Mouse (Mus musculus) cerebellum, adult 11-12 months (tissue): Measurements from ENCODE around the gene Selenov.

Experiments
- DNase-seq: peaks from one replicate; pipeline ENCODE4 v3.0.0; 2022

Selenov gene

DNA sequence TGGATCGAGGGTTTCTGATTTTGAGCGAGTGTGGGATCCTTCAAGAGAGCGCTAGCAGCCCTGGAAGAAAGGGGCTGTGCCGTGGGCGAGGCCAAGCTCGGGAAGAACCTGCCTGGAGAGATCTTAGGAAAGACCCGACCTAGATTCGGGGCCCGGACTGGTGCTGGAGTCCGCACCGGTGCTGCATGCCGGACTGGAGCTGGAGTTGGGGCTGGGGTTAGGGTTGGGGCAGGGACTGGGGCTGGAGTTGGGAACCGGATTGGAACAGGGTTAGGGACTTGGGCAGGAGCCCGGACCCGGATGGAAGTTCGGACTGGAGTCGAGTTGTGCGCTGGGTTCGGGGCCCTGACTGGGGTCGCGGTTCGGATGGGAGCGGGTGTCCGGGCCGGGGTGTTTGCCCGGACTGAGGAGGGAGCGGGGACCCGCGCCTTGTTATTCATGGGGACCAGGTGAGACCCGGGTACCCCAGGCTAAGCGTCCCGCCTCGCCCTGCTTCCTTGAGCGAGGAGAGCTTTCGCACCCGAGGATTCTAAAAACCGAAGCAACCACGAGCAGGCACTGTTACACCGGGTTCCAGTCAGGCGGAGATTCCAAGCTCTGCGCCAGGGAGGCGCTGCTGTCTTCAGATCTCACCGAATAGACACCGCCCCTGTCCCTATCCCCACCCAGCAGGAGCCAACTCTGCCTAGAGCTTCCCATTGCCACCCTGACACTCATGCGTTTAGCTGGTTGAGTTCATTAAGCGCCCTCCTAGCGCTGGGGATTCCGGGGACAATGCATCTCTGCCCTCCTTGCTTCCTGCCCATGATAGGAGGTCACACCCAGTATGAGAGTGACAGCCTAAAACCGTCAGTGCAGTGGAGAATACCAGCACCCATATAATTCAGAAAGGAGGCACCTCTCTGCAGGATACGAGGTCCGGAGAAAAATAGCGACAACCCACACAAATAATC is at the start of gene Selenov:
TSS of gene Selenov (minus strand) at position 549 of the 953 bp plus-strand sequence.
- no peak for DNase-seq

DNA sequence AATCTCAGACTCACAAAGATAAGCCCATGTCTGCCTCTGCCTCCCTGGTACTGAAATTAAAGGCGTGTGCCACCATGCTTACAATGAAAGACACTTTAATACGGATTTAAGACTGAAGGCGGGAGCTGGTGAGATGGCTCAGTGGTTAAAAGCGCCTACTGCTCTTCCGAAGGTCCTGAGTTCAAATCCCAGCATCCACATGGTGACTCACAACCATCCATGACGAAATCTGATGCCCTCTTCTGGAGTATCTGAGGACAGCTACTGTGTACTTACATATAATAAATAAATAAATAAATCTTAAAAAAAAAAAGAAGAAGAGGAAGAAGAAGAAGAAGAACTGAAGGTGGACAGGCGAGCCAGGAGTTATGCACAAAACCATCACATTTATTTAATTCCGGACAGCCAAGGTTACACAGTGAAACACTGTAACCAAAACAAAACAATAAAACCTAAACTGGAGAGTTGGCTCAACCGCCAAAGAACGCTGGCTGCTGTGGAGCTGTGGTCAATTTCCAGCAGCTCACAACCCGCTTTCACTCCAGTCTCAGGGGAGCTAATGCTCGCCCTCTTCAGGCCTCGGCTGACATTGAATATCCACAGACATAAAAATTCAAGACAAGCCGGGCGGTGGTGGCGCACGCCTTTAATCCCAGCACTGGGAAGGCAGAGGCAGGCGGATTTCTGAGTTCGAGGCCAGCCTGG is 48.4 kb upstream of the Selenov start:
- DNase-seq: peak; percentile 44

DNA sequence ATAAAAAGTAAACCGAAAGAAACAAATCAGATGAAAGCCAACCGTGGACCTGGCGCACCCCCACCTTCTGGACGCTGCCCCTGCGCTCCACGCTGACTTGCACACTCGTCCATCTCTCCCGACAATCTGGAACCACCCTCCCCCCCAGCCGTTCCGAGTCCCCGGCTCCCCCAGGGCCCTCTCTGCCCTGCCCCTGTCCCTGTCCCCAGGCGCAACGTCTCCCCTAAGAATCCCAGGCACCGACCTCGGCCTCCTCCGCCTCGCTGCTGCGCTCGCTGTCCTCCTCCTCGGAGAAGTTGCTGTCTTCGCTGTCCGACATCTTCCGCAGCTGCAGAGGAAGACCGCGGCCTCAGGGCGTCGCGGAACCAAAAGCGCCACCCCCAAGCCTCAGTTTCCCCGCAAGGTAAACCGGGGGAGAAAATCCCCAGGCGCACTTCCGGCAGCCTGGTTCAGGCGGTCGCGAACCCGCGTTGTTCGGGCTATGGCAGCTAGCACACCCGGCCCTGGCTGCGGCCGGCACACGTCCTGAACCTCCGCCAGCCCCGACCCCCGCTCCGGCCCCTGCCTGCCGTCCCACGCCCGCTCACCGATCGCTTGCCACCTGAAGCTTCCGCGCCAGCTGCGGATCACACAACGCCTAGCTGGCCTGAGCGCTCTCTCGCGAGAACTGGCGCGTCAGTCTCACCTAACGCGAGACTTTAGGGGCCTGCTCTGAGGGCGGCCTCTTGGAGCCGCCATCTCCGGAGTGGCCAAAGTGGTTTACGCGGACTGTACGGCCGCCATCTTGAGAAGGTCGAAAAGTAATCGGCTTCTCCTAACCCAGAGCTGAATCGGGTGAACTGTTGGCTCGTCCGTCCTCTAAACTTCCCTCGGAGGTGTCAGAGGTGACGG is 47.4 kb upstream of the Selenov start, which contains the start of gene Supt5:
TSS of gene Supt5 (minus strand) at position 639 of the 891 bp plus-strand sequence.
- DNase-seq: peak; percentile 97

DNA sequence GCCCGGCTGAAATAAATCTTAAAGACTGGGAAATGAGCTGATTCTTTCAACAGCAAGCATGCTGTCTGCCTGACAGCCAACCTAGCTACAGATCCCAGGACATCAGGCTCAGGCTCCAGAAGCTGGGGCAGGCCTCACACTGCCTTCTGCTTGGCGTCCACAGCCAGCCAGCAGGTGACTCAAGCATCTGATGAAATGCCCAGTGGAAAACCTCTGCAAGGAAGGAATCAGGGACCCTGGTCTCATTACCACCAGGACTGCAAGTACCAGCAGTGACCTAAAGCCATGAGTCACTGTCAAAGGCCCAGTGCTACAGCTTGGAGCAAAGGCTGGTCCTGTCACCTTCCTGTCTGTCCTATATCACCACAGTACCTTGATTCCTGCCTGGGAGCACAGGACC is 44.5 kb upstream of the Selenov start:
- no peak for DNase-seq

DNA sequence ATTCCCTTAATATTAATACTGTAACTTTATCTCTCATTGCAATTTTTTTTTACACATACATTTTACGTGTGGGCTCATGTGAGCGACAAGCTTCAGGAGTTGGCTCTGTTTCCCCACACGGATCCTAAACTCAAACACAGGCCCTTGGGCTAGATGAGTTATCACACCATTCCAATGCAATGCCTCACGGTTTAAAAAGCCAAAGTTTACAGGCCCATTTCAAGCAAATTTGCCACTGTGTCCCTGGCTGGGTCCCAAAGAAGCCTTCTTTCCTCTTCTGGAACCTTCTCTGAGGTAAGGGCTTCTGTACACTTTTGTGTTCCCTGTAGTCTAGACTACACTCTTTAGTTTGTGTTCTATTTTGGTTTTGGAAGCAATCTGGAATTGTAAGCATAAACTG is 43.5 kb upstream of the Selenov start:
- DNase-seq: no peak

DNA sequence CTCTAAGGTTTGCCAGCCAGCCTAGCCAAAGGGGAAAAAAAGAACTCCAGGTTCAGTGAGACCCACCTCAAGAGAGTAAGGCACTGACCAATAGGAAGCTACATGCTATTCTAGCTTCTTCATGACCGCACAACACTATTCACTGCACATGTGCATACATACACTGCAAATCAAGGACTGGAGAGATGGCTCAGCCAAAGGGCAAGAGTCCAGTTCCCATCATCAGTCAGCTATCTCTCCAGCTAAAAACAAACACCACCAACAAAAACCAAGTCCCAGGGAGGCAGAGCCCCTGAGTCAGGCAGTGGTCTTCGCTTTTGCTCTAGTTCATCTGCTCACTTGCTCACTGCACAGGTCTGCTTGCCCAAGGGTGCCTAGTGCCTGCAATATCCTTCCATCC is 37.3 kb upstream of the Selenov start:
- DNase-seq: no peak

DNA sequence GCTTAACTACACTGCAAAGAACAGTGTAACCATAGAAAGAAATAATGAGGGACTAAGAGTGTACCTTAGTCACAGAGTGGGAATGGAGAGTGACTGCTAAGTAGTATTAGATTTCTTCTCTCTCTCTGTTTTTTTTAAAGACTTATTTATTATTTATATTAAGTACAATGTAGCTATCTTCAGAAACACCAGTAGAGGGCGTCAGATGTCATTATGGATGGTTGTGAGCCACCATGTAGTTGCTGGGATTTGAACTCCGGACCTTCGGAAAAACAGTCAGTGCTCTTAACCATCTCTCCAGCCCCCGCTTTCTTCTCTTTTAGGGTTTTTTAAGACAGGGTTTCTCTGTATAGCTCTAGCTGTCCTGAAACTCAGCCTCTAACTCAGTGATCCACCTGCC is 35.5 kb upstream of the Selenov start:
- no peak for DNase-seq

DNA sequence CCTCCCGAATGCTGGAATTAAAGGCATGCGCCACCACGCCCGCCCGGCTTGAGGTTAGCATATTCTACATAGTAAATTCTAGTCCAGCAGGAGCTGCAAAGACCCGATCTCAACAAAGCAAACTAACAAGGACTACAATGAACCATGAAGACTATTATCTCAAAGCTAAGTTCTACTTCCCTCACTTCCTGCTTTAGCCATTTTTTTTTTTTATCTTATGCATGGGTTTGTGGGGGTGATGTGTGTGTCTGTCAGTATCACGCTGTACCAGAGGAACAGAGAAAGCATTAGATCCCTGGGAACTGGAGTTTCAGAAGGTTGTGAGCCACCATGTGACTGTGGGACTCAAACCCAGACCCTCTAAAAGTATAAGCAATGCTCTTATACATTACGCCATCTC is 34.3 kb upstream of the Selenov start:
- DNase-seq: no peak

DNA sequence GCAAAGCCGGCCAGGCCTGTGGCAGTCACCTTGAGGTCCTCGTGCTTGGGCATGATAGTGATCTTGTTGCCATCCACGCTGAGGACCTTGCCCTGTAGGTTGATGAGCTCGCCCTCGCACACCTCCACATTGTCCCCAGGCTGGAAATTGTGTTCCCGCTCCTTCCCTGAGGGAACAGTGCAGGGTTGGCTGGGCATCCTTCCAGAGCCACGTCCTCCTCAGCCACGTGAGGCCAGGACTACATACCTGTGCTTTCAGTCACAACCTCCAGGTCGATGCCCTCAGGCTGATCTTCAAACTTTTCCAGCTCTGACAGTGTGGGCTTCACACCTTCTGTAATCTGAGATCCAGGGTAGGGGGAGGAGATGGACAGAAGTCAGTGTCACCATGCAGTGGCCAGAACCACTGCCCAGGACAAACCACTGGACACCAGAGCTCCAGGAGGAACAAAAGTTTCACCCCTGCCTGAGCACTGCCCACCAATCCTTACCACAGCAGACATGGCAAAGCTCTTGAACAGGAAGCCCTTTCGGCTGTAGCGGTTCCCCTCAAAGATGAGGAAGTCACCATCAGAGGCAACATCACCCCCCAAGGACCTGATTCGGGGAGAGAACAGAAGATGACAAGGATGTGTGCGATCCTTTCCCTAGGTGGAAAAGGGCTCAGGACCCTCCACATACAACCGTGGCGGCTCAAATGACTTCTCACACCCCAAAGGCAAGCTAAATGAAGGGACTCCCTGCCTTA is 31.2 kb upstream of the Selenov start:
- DNase-seq: no peak

DNA sequence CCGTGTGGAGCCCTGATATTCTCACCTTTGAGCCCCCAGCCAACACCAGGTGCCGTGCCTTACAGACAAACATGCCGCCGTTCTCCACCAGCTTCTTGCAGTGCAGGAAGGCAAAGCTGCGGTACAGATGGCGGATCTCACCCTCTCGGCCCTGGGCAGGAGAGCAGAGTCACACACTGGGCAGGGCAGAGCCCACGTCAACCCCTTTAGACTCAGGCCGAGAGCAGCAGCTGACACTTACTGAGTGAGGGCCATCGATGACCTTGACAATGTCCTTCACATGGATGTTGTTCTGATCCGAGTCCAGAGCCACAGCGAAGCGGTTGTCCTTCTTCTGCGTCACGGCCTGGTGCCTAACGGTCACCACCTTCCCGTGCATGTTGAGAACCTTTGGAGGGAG is 27.7 kb upstream of the Selenov start:
- DNase-seq: no peak

DNA sequence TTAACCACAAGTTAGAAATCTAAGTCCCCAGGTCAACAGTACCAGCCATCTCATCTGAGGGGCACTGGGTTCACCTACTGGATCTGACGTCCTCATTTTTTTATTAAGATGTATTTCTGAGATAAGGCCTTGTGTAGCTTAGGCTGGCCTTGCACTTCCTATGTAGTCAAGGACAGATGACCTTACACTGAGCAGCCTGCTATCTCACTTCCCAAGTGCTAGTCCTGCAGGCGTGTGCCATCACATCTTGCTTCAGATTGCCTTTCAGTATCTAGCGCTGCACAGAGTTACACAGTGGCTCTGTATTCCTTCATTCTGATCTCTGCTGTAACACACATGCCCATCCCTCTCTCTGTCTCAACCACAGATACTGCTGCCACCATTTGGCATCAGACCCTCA is 27.1 kb upstream of the Selenov start:
- no peak for DNase-seq

DNA sequence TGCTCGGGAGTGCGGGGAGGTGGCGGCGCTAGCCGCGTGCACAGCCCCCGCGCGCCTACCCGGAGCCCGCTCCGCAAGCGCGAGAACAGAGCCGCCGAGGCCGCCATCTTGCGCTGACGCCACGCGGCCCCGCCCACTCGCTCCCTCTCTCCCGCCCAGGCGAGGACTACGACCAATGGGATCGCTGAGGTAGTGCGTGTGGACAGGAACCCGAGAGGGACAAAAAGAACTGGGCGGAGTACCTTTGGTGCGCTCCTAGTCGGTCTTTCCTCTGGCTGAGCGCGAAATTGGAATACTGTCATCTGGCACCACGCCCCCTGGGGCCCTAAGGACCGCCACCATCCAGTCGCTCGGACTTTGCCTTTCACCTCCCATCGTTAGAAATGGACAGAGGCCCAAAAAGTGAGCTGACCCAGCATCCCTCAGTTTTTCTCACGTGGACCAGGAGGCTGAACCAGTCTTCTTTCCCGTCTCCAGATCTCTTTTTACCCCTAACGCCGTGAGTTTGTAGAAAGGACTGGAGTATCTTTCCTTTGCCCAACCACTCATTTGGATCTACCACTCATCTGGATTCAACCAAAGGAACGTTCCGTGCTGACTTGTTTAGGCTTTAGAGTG is 21.0 kb upstream of the Selenov start, which contains the start of gene Timm50:
TSS of gene Timm50 (minus strand) at position 147 of the 618 bp plus-strand sequence.
- peak; percentile 97 for DNase-seq

DNA sequence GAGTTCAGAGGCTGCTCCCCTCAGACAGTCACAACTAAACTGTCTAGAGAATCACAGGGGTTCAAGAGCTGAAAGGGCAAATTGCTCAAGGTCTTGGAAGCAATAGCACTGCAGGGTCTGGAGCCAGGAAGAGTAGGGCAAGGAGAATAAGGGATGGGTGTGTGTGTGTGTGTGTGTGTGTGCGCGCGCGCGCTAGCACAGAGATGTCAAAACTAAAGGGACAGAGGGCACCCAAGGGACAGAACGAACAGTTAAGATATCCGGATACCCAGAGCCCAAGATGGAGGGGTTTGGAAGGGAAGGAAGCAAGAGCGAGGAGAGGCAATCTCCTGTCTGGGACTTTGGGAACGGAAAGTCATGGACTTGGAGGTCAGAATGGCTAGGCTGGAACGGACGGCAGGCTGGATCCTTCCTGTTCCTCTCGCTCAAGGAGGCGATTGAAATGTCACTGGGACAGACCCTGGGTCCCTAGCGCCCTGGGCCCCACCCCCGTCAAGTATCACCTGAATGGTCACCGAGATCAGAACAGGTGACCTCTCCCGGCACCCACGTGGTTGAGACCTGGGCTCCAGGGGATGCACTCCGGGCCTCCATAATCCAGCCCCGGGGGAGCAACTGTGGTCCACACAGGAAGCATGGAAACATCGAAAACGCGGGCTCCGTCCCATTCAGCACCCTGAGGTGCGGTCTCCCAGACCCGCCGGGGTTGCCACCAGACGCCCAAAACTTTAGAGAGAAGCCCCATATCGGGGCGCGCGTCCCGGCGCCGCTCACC is 20.4 kb upstream of the Selenov start:
- DNase-seq: no peak

DNA sequence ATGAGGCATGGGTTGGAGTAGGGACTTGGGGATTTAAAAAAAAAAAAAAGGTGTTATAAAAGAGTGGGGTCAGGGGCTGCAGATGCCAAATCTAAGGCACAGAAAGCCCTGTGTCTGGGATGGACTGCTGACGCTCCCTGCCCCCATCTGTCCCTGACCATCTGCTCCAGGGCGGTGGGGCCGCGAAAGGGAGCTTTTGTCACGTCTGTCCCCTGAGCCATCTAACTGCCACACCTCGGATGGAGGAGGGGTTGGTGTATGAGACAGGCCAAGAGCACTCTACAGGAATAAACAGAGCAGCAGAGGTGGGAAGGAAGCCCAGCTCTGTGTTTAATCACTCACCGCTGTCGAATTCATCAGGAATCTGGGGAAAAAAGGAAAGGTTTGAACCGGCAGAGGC is 18.8 kb upstream of the Selenov start:
- no peak for DNase-seq

DNA sequence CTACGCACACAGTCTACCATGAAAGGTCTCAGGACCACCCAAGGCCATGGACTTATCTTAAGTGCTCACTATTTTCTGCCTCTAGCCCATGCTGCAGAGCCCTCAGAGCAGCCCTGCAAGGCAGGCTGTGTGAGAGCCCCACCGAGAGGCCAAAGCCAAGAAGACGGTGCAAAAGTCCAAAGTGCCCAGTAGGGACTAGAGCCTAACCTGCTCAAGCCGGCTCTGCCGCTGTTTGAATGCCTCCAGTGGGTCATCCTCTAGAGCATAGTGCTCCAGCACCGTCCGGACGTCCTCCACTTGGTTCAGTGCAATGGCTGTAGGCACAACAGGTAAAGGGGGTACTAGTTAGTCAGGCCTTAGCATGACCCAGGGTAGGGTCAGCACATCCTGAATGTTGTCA is 15.2 kb upstream of the Selenov start:
- no peak for DNase-seq

DNA sequence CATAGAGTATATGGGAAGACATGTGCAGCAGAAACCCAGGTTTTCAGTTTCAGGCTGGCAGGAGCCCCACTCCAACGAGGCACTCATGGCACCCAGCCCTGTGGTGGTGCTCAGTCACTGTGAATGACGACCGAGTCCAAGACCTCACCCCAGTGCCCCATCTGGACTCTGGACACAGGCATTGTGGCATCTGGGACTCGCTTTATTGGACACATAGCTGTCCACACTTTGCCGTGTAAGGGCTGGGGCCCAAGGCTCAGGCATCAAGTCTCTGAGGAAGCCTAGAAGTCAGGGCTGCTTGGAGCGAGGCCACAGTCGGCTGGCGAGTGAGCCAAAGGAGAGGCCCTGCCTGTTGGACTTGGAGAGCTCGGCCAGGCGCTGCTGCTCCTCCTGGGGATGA is 14.7 kb upstream of the Selenov start:
- DNase-seq: no peak

DNA sequence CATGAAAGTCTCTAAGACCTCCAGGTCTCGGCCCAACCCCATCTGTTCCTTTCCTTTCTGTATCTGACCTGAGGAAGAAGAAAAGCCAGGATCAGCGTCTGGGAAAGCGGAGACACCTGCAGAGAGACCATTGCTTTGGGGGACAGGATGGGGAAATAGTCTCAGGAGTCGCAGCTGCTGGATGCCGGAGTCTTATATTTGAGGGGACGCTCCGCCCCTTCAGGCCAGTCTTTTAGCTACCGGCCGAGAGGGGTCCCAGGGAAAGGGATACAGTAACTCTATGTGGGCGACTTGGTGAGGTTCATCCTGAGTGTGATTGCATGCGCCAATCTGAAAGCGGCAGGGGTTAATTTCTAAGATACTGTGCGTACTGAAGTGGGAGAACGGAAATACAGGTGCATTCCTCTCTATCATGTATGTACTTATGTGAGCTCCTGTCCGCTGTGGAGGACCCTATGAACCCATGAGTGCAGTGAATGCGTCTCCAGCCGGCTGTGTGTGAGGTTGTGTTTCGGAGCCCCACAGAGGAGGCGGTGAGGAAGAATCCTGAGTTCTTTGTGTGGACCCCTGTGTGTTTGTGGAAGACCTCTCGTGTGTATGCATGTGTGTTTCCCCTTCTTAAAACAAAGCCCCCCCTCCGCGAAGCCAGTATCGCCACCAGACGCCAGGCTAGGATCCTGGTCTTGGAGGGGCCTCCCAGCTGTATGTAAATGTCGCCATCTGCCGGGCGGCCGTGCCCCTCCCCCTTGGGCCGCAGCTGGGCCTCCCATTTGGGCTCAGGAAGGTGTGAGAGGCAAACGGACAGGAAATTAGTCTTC is 10.8 kb upstream of the Selenov start, which contains the start of gene Dll3:
TSS of gene Dll3 (minus strand) at position 623 of the 818 bp plus-strand sequence.
- no peak for DNase-seq

DNA sequence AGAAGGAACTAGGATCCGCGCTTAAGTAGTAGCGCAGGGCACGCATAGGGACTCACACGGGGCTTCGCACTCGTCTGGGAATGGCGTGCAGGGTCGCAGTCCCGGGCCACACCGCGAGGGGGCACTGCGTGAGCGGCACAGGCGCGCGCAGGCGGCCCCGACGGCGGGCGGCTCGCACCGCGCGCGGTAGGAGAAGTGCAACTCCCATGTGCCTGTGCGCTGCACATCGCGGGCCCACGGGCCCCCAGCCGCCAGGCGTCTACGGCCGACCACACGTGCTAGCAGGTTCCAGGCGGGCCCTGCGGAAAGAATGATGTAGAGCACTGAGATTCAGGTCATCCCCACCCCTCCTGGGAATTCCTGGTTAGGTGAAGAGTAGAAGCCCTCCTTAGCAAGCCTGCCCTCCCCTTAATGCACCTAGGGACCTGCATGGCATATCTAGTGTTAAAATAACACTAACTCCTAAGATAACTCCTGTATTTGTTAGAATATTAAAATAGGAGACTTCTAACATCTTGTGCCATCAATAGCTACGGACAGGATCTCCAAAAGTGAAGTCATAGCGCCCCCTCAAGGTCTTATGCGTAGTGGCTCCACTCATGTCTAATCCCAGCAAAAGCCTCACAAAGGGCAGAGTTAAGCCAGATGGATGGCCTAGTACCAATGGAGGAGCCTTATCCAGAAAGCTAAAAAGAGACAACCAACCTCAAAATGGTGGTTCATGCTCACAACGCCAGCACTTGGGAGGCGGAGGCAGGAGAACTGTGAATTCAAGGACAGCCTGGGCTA is 8.0 kb upstream of the Selenov start:
- peak; percentile 54 for DNase-seq

DNA sequence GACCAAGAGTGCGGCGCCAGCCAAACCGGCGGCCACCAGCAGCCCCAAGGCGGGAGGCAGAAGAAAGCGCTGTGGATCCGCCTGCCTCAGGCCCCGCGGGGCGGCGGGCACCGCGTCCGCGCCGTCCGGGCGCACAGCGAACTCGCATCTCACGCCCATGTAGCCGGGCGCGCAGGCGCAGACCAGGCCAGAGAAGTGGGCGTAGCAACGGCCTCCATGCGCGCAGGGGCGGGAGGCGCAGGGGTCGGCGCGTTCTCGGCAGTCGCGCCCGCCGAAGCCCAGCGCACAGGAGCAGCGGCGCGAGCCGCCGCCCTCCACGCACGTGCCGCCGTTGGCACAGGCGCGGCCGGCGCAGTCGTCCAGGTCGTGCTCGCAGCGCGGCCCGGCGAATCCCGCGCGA is 3.5 kb upstream of the Selenov start:
- DNase-seq: peak; percentile 36
